Mouse (Mus musculus) frontal cortex, postnatal 10 days (tissue): ENCODE measurements around the gene Map3k6.
A peak's percentile ranks its signal among the peaks of the same experiment; 100 is the strongest.

Experiments used
- DNase-seq, 2 experiments: peaks; one replicate each; pipeline ENCODE4 v3.0.0; 2022; ENCODE audit warnings: low spot score in 2 of 2, mixed read lengths in 1 of 2

The Map3k6 gene

GRCm38 (mm10) chr4:133281951-133282481 is 41.4 kb downstream of the Map3k6 start:
- peak in 1 of 2 experiments; percentile 44 for DNase-seq

- no peak for DNase-seq
These were observed 42.0 kb downstream of the Map3k6 start for GRCm38 (mm10) chr4:133282656-133283055.

GRCm38 (mm10) chr4:133285299-133285698 is 44.7 kb downstream of the Map3k6 start:
- DNase-seq, result no peak

- no peak for DNase-seq
These were observed 45.3 kb downstream of the Map3k6 start for GRCm38 (mm10) chr4:133285950-133286349.

- DNase-seq, result no peak
These were observed 46.0 kb downstream of the Map3k6 start for GRCm38 (mm10) chr4:133286476-133287077.

GRCm38 (mm10) chr4:133291255-133291654 is 50.6 kb downstream of the Map3k6 start:
- no peak for DNase-seq

GRCm38 (mm10) chr4:133292405-133292804 is 51.8 kb downstream of the Map3k6 start:
- no peak for DNase-seq

- DNase-seq, result no peak
These were observed 52.6 kb downstream of the Map3k6 start for GRCm38 (mm10) chr4:133292901-133293843.

GRCm38 (mm10) chr4:133294084-133294483 is 53.5 kb downstream of the Map3k6 start:
- DNase-seq, result no peak

GRCm38 (mm10) chr4:133297360-133297759 is 56.7 kb downstream of the Map3k6 start:
- no peak for DNase-seq

GRCm38 (mm10) chr4:133297801-133298238 is 57.2 kb downstream of the Map3k6 start:
- peak; percentile 76 to 87 for DNase-seq

GRCm38 (mm10) chr4:133298516-133299365 is 58.1 kb downstream of the Map3k6 start:
- peak; percentile 45 to 73 for DNase-seq

GRCm38 (mm10) chr4:133299701-133300100 is 59.1 kb downstream of the Map3k6 start:
- peak; percentile 55 to 71 for DNase-seq

- DNase-seq, result no peak
These were observed 59.8 kb downstream of the Map3k6 start for GRCm38 (mm10) chr4:133300421-133300820.

- DNase-seq, result peak in 1 of 2 experiments; percentile 69
These were observed 61.2 kb downstream of the Map3k6 start for GRCm38 (mm10) chr4:133301802-133302201.
